Mouse (Mus musculus): Measurements from ENCODE around the gene March2. TPM values are rescaled to one million over a fixed set of nuclear protein-coding genes. Genes with fewer than 3 reads are reported as not detected.

Gene March2
- 45.3 and 46.4 TPM in 2 replicates for polyA plus RNA-seq (2014; fragmentation: Nextera tagmentation; extraction: Ambion mirVana)

DNA sequence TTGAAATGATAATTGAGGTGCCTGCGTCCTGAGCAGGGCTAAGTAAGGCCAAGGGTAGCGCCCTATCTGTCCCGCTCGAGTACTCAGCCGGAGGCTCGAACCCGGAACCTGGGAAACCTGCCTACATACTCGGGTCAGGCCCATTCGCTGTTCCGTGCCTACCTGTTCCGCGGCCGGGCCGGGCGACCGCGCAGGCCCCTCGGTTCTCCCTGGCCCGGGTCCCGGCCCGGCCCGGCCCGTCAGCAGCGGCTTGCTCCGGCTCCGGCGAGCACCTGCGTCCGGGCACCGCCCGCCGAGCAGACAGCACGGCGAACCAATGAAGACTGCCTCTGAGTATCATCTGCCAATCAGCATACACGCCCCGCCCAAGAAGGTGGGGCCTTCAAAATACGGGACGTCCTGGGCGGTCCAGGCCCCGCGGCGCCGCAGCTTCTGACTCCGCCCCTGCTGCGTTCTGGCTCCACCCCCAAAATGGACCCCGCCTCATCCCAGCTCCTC is at the start of gene March2:
Gene March2 (minus strand): TSS at position 287 of the 498 bp plus-strand sequence.
- peak within 1 kb of the TSS; percentile 77 for H3K4me3 ChIP-seq (ENCODE audit: low read depth, low read length)
- peak within 1 kb of the TSS; percentile 86 for H3K4me2 ChIP-seq
- WGBS = under 1% methylated on average over 46 of the region's 46 CpGs
- ATAC-seq (ENCODE audit: insufficient read depth) = peak; percentile 100
- no peaks in the 10 kb centered on the region for H3K9me3 ChIP-seq (ENCODE audit: low read depth, low read length)
- H3K9ac ChIP-seq = peak within 1 kb of the TSS; percentile 65
- H3K27ac ChIP-seq (ENCODE audit: low read depth) = no peak within 1 kb of the TSS; the same call in 1 of the 2 replicates
- H3K36me3 ChIP-seq (ENCODE audit: insufficient read depth) = no peaks in the 10 kb centered on the region
- H3K4me1 ChIP-seq (ENCODE audit: insufficient read depth) = no peaks in the 10 kb centered on the region
- H3K27me3 ChIP-seq (ENCODE audit: insufficient read depth, low read length) = no peaks in the 10 kb centered on the region
- peak; percentile 99 for DNase-seq
- no peak for TF ChIP-seq CTCF (IDR thresholded peaks at IDR 0.05; ENCODE audit: low read depth)

- 70% methylated on average over 3 of the region's 3 CpGs for WGBS
- H3K36me3 ChIP-seq (ENCODE audit: insufficient read depth) = no peaks in the 10 kb centered on the region
- H3K9me3 ChIP-seq (ENCODE audit: low read depth, low read length) = no peaks in the 10 kb centered on the region
- no peak for DNase-seq
- H3K4me3 ChIP-seq (ENCODE audit: low read depth, low read length) = no peak overlapping the region
- H3K4me1 ChIP-seq (ENCODE audit: insufficient read depth) = no peaks in the 10 kb centered on the region
- no peak overlapping the region for H3K4me2 ChIP-seq
- no peaks in the 10 kb centered on the region for H3K27me3 ChIP-seq (ENCODE audit: insufficient read depth, low read length)
- no peak for TF ChIP-seq CTCF (IDR thresholded peaks at IDR 0.05; ENCODE audit: low read depth)
- no peak overlapping the region for H3K9ac ChIP-seq
- no peak for ATAC-seq (ENCODE audit: insufficient read depth)
- H3K27ac ChIP-seq (ENCODE audit: low read depth) = no peak overlapping the region
Observed at GRCm38 (mm10) chr17:33766389-33766788, 47.9 kb upstream of the March2 start.

DNA sequence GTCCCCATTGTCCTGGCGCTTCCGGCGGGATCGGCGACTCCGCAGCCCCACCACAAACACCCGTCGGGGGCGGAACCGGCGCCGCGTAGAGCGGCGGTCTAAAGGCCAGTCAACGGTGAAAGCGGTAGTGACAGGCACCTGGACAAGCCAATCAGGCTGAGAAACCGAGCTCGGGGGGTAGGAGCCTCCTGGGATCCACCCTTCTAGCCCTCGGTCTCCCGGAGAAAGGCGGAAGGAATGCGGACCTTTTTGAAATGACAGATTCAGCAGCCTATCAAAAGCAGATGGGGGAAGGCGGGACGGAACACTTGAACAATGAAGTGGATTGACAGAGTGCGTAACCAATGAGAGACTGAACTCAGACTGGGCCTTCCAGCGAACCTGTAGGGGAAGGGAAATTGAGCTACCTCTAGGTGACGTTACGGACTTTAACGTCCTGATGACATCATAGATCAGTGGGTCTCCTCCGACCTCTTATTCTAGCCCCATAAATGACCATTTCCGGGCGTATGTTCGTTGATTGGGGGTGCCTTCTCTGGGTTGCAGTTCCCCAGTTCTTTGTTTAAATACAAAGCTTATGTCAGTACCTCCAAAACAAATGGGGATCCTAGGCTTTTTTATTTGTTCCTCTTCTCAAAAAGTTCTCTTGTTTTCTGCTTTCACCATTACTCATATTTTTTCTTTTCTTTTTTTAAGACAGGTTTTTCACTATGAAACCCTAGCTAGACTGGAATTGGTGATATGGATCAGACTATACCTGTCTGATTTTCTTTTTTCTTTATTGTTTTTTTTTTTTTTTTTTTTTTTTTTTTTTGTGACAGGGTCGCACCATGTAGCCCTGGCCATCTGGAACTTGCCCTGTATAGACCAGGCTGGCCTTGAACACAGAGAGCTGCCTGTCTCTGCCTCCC is 42.0 kb upstream of the March2 start, which contains the start of gene Rab11b:
Gene Rab11b (minus strand): TSS at position 276 of the 911 bp plus-strand sequence.
- H3K9ac ChIP-seq = peak within 1 kb of the TSS; percentile 94
- peak within 1 kb of the TSS; percentile 70 for H3K4me3 ChIP-seq (ENCODE audit: low read depth, low read length)
- peak within 1 kb of the TSS; percentile 99 for H3K27ac ChIP-seq (ENCODE audit: low read depth)
- no peaks in the 10 kb centered on the region for H3K9me3 ChIP-seq (ENCODE audit: low read depth, low read length)
- H3K36me3 ChIP-seq (ENCODE audit: insufficient read depth) = peaks cover 15% of the 10 kb centered on the region
- H3K4me2 ChIP-seq = peak within 1 kb of the TSS; percentile 85
- peak; percentile 100 for DNase-seq
- WGBS = 3% methylated on average over 35 of the region's 35 CpGs
- peak; percentile 99 for ATAC-seq (ENCODE audit: insufficient read depth)
- peaks cover 4% of the 10 kb centered on the region; the same call in 1 of the 2 replicates for H3K4me1 ChIP-seq (ENCODE audit: insufficient read depth)
- no peaks in the 10 kb centered on the region for H3K27me3 ChIP-seq (ENCODE audit: insufficient read depth, low read length)
- no peak for TF ChIP-seq CTCF (IDR thresholded peaks at IDR 0.05; ENCODE audit: low read depth)

- Histone ChIP-seq H3K4me3 (ENCODE audit: low read depth, low read length) (peak overlapping the region; percentile 70), H3K27me3 (ENCODE audit: insufficient read depth, low read length) (no peaks in the 10 kb centered on the region), H3K9me3 (ENCODE audit: low read depth, low read length) (no peaks in the 10 kb centered on the region), H3K4me2 (peak overlapping the region; percentile 85), H3K36me3 (ENCODE audit: insufficient read depth) (peaks cover 16% of the 10 kb centered on the region), H3K4me1 (ENCODE audit: insufficient read depth) (peaks cover 4% of the 10 kb centered on the region; the same call in 1 of the 2 replicates), H3K27ac (ENCODE audit: low read depth) (peak overlapping the region; percentile 99), H3K9ac (peak overlapping the region; percentile 94)
- TF ChIP-seq CTCF (IDR thresholded peaks at IDR 0.05; ENCODE audit: low read depth) = no peak
- DNase-seq (peak; percentile 94), ATAC-seq (ENCODE audit: insufficient read depth) (peak; percentile 88)
- under 1% methylated on average over 38 of the region's 38 CpGs for WGBS
Observed at GRCm38 (mm10) chr17:33759767-33760254, 41.3 kb upstream of the March2 start.

DNA sequence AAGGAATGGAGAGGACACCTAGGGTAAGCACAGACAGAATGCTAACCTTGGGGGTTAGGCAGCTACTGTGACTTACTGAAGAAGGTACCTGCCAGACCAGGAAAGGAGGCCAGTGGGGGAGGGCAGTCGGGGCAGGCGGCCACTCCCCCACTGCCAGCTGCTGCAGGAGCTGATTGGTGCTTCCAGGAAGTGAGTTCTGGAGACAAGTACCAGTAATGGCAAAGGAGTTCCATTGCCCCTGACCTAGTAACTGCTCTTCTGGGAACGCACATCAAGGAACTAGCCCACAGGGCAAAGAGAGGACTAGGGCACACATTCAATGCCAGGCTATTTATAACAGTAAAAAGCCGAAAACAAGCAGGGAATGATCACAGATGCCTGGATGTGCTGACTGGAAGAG is 38.8 kb upstream of the March2 start:
- no peaks in the 10 kb centered on the region for H3K9me3 ChIP-seq (ENCODE audit: low read depth, low read length)
- H3K9ac ChIP-seq = no peak overlapping the region; the same call in 1 of the 2 replicates
- H3K27ac ChIP-seq (ENCODE audit: low read depth) = no peak overlapping the region

GRCm38 (mm10) chr17:33756108-33756790 is 37.8 kb upstream of the March2 start:
- ATAC-seq (ENCODE audit: insufficient read depth) (no peak), DNase-seq (peak; percentile 30)
- Histone ChIP-seq H3K4me1 (ENCODE audit: insufficient read depth) (peaks cover 4% of the 10 kb centered on the region; the same call in 1 of the 2 replicates), H3K27me3 (ENCODE audit: insufficient read depth, low read length) (no peaks in the 10 kb centered on the region), H3K27ac (ENCODE audit: low read depth) (no peak overlapping the region), H3K4me2 (no peak overlapping the region), H3K36me3 (ENCODE audit: insufficient read depth) (peaks cover 24% of the 10 kb centered on the region), H3K9me3 (ENCODE audit: low read depth, low read length) (no peaks in the 10 kb centered on the region), H3K9ac (no peak overlapping the region), H3K4me3 (ENCODE audit: low read depth, low read length) (no peak overlapping the region)
- WGBS = 86% methylated on average over 3 of the region's 3 CpGs
- no peak for TF ChIP-seq CTCF (IDR thresholded peaks at IDR 0.05; ENCODE audit: low read depth)

More for the DNA sequence above, 38.8 kb upstream of the March2 start:
- H3K4me2 ChIP-seq = no peak overlapping the region
- ATAC-seq (ENCODE audit: insufficient read depth) (no peak), DNase-seq (no peak)
- peaks cover 4% of the 10 kb centered on the region; the same call in 1 of the 2 replicates for H3K4me1 ChIP-seq (ENCODE audit: insufficient read depth)
- H3K4me3 ChIP-seq (ENCODE audit: low read depth, low read length) = no peak overlapping the region
- no peaks in the 10 kb centered on the region for H3K27me3 ChIP-seq (ENCODE audit: insufficient read depth, low read length)
- WGBS = 71% methylated on average over 4 of the region's 4 CpGs
- peaks cover 16% of the 10 kb centered on the region for H3K36me3 ChIP-seq (ENCODE audit: insufficient read depth)
- no peak for TF ChIP-seq CTCF (IDR thresholded peaks at IDR 0.05; ENCODE audit: low read depth)
